Mouse (Mus musculus) kidney, embryonic 15.5 days (tissue): ENCODE measurements around the gene Gfra1. TPM values are rescaled to one million over a fixed set of nuclear protein-coding genes. Genes with fewer than 3 reads are reported as not detected.
A peak's percentile ranks its signal among the peaks of the same experiment; 100 is the strongest.

Source experiments
- ATAC-seq: fragments of 200-750 bp; cut with Nextera tagmentation; replicated peaks from 2 replicates; pipeline ENCODE4 v1.8.0; 2017; ENCODE audit warnings: moderate TSS enrichment; ENCODE audit not compliant: low FRiP score
- H3K27ac ChIP-seq: fragments of 300-500 bp; sonication (generic); 2 replicates; pipeline ENCODE4 v1.5.1; 2015; ENCODE audit warnings: mild to moderate bottlenecking, inconsistent platforms
- H3K27me3 ChIP-seq: fragments of 300-500 bp; sonication (generic); 2 replicates; pipeline ENCODE4 v1.6.1; 2015; ENCODE audit warnings: inconsistent platforms
- H3K36me3 ChIP-seq: fragments of 300-500 bp; sonication (generic); 2 replicates; pipeline ENCODE4 v1.6.1; 2015; ENCODE audit warnings: inconsistent platforms
- H3K4me1 ChIP-seq: fragments of 300-500 bp; sonication (generic); 2 replicates; pipeline ENCODE4 v1.6.1; 2015; ENCODE audit warnings: inconsistent platforms
- H3K4me2 ChIP-seq: fragments of 300-500 bp; sonication (generic); 2 replicates; pipeline ENCODE4 v1.6.1; 2015; ENCODE audit warnings: moderate library complexity, mild to moderate bottlenecking, inconsistent platforms
- H3K4me3 ChIP-seq: fragments of 300-500 bp; sonication (generic); replicated peaks from 2 replicates; pipeline ENCODE4 v1.5.1; 2015; ENCODE audit warnings: mild to moderate bottlenecking, inconsistent platforms
- H3K9ac ChIP-seq: fragments of 300-500 bp; sonication (generic); 2 replicates; pipeline ENCODE4 v1.6.1; 2015; ENCODE audit warnings: mild to moderate bottlenecking, inconsistent platforms
- H3K9me3 ChIP-seq: fragments of 300-500 bp; sonication (generic); replicated peaks from 2 replicates; pipeline ENCODE4 v1.6.1; 2016; ENCODE audit warnings: inconsistent platforms
- WGBS: fragments of 180-500 bp; shearing (Covaris S2); methylation state at CpG from one replicate; pipeline ENCODE4 v1.1.7; 2015; ENCODE audit warnings: mixed read lengths; 5-methylcytosine and 5-hydroxymethylcytosine counted together
- polyA plus RNA-seq: library from polyadenylated mRNA; unstranded; fragments of >200 nt; fragmentation: Nextera tagmentation; extraction: Ambion mirVana; gene quantifications from 2 replicates; pipeline ENCODE4 v1.2.1, GENCODE M21; 2015

Gene Gfra1
- polyA plus RNA-seq, 1 experiment from 2014 or later: 65.3 TPM

- Histone ChIP-seq H3K27me3 (no peaks in the 10 kb centered on the region), H3K9me3 (peaks cover 7% of the 10 kb centered on the region; the same call in 1 of the 2 replicates), H3K4me2 (peak overlapping the region; percentile 31; the same call in 1 of the 2 replicates), H3K4me3 (no peak overlapping the region), H3K36me3 (peaks cover 18% of the 10 kb centered on the region), H3K4me1 (peaks cover 12% of the 10 kb centered on the region; the same call in 1 of the 2 replicates), H3K27ac (no peak overlapping the region), H3K9ac (no peak overlapping the region)
- no peak for ATAC-seq
- WGBS: 44% methylated on average over 12 of the region's 12 CpGs
Observed at GRCm38 (mm10) chr19:58310334-58311315, 145.1 kb downstream of the Gfra1 start.

GRCm38 (mm10) chr19:58309620-58310275, 146.0 kb downstream of the Gfra1 start:
- peak overlapping the region; percentile 28; the same call in 1 of the 2 replicates for H3K27ac ChIP-seq
- no peak overlapping the region for H3K4me3 ChIP-seq
- H3K9me3 ChIP-seq: peaks cover 7% of the 10 kb centered on the region; the same call in 1 of the 2 replicates
- 0 out of 2 replicates have a peak, but pooled peaks have one; percentile 66 for ATAC-seq
- peaks cover 12% of the 10 kb centered on the region; the same call in 1 of the 2 replicates for H3K4me1 ChIP-seq
- peaks cover 12% of the 10 kb centered on the region for H3K36me3 ChIP-seq
- H3K27me3 ChIP-seq: no peaks in the 10 kb centered on the region
- H3K4me2 ChIP-seq: peak overlapping the region; percentile 31
- no peak overlapping the region for H3K9ac ChIP-seq
- 39% methylated on average over 14 of the region's 14 CpGs for WGBS

GRCm38 (mm10) chr19:58301105-58301504, 154.6 kb downstream of the Gfra1 start:
- Histone ChIP-seq H3K4me3 (no peak overlapping the region), H3K4me1 (peaks cover 7% of the 10 kb centered on the region), H3K27ac (no peak overlapping the region), H3K9me3 (no peaks in the 10 kb centered on the region), H3K27me3 (no peaks in the 10 kb centered on the region), H3K4me2 (no peak overlapping the region), H3K9ac (no peak overlapping the region), H3K36me3 (0 out of 2 replicates have a peak, but pooled peaks cover 3% of the 10 kb centered on the region)
- no peak for ATAC-seq
- 69% methylated on average over 7 of the region's 7 CpGs for WGBS

- Histone ChIP-seq H3K27ac (no peak overlapping the region), H3K4me1 (peaks cover 7% of the 10 kb centered on the region), H3K36me3 (0 out of 2 replicates have a peak, but pooled peaks cover 3% of the 10 kb centered on the region), H3K9me3 (no peaks in the 10 kb centered on the region), H3K9ac (no peak overlapping the region), H3K4me3 (no peak overlapping the region), H3K27me3 (no peaks in the 10 kb centered on the region), H3K4me2 (no peak overlapping the region)
- 42% methylated on average over 2 of the region's 2 CpGs for WGBS
- ATAC-seq: no peak
Observed at GRCm38 (mm10) chr19:58297926-58298325, 157.8 kb downstream of the Gfra1 start.

- Histone ChIP-seq H3K27me3 (no peaks in the 10 kb centered on the region), H3K9me3 (no peaks in the 10 kb centered on the region), H3K4me1 (peaks cover 7% of the 10 kb centered on the region), H3K27ac (no peak overlapping the region), H3K4me3 (no peak overlapping the region), H3K4me2 (no peak overlapping the region), H3K36me3 (0 out of 2 replicates have a peak, but pooled peaks cover 3% of the 10 kb centered on the region), H3K9ac (no peak overlapping the region)
- no peak for ATAC-seq
- 45% methylated on average over 7 of the region's 7 CpGs for WGBS
Observed at GRCm38 (mm10) chr19:58296842-58297190, 158.9 kb downstream of the Gfra1 start.

GRCm38 (mm10) chr19:58295986-58296841, 159.5 kb downstream of the Gfra1 start:
- Histone ChIP-seq H3K36me3 (0 out of 2 replicates have a peak, but pooled peaks cover 3% of the 10 kb centered on the region), H3K9me3 (no peaks in the 10 kb centered on the region), H3K9ac (no peak overlapping the region), H3K27me3 (no peaks in the 10 kb centered on the region), H3K4me3 (no peak overlapping the region), H3K4me2 (no peak overlapping the region), H3K27ac (no peak overlapping the region), H3K4me1 (peaks cover 7% of the 10 kb centered on the region)
- ATAC-seq: no peak
- WGBS: 83% methylated on average over 14 of the region's 14 CpGs

- ATAC-seq: no peak
- H3K4me1 ChIP-seq: peaks cover 7% of the 10 kb centered on the region
- H3K27ac ChIP-seq: no peak overlapping the region
- H3K4me2 ChIP-seq: no peak overlapping the region
- H3K9ac ChIP-seq: no peak overlapping the region
- H3K36me3 ChIP-seq: no peaks in the 10 kb centered on the region
- no peaks in the 10 kb centered on the region for H3K27me3 ChIP-seq
- 67% methylated on average over 6 of the region's 6 CpGs for WGBS
- no peaks in the 10 kb centered on the region for H3K9me3 ChIP-seq
- H3K4me3 ChIP-seq: no peak overlapping the region
Observed at GRCm38 (mm10) chr19:58288145-58288544, 167.6 kb downstream of the Gfra1 start.

GRCm38 (mm10) chr19:58275281-58275680, 180.4 kb downstream of the Gfra1 start:
- H3K36me3 ChIP-seq: no peaks in the 10 kb centered on the region
- no peaks in the 10 kb centered on the region for H3K9me3 ChIP-seq
- H3K9ac ChIP-seq: no peak overlapping the region
- no peak for ATAC-seq
- no peaks in the 10 kb centered on the region for H3K27me3 ChIP-seq
- no peak overlapping the region for H3K27ac ChIP-seq
- WGBS: 79% methylated on average over 9 of the region's 9 CpGs
- H3K4me1 ChIP-seq: no peaks in the 10 kb centered on the region
- H3K4me3 ChIP-seq: no peak overlapping the region
- no peak overlapping the region for H3K4me2 ChIP-seq

GRCm38 (mm10) chr19:58271815-58272214, 183.9 kb downstream of the Gfra1 start:
- 88% methylated on average over 8 of the region's 8 CpGs for WGBS
- no peaks in the 10 kb centered on the region for H3K4me1 ChIP-seq
- H3K4me3 ChIP-seq: no peak overlapping the region
- no peak for ATAC-seq
- no peaks in the 10 kb centered on the region for H3K9me3 ChIP-seq
- H3K9ac ChIP-seq: no peak overlapping the region
- no peaks in the 10 kb centered on the region for H3K27me3 ChIP-seq
- H3K4me2 ChIP-seq: no peak overlapping the region
- no peak overlapping the region for H3K27ac ChIP-seq
- 0 out of 2 replicates have a peak, but pooled peaks cover 2% of the 10 kb centered on the region for H3K36me3 ChIP-seq

GRCm38 (mm10) chr19:58270778-58271177, 184.9 kb downstream of the Gfra1 start:
- no peak overlapping the region for H3K4me3 ChIP-seq
- H3K36me3 ChIP-seq: 0 out of 2 replicates have a peak, but pooled peaks cover 2% of the 10 kb centered on the region
- no peak for ATAC-seq
- 82% methylated on average over 5 of the region's 5 CpGs for WGBS
- no peak overlapping the region for H3K4me2 ChIP-seq
- no peak overlapping the region for H3K9ac ChIP-seq
- no peak overlapping the region for H3K27ac ChIP-seq
- H3K4me1 ChIP-seq: no peaks in the 10 kb centered on the region
- no peaks in the 10 kb centered on the region for H3K27me3 ChIP-seq
- no peaks in the 10 kb centered on the region for H3K9me3 ChIP-seq

GRCm38 (mm10) chr19:58268476-58268875, 187.2 kb downstream of the Gfra1 start:
- no peak overlapping the region for H3K4me3 ChIP-seq
- no peak overlapping the region for H3K4me2 ChIP-seq
- 85% methylated on average over 4 of the region's 4 CpGs for WGBS
- no peak overlapping the region for H3K9ac ChIP-seq
- H3K27ac ChIP-seq: no peak overlapping the region
- no peaks in the 10 kb centered on the region for H3K27me3 ChIP-seq
- no peak for ATAC-seq
- no peaks in the 10 kb centered on the region for H3K4me1 ChIP-seq
- H3K36me3 ChIP-seq: peaks cover 4% of the 10 kb centered on the region; the same call in 1 of the 2 replicates
- no peaks in the 10 kb centered on the region for H3K9me3 ChIP-seq
